Mouse (Mus musculus): ENCODE results near the gene Socs2. TPM values are rescaled to one million over a fixed set of nuclear protein-coding genes. Genes with fewer than 3 reads are reported as not detected.

The Socs2 gene
- polyA plus RNA-seq, 1 experiment from 2014 or later: 144 TPM

GRCm38 (mm10) chr10:95369190-95369589 is 47.8 kb downstream of the Socs2 start:
- DNase-seq (no peak), ATAC-seq (ENCODE audit: low FRiP score, low TSS enrichment) (no peak)
- Histone ChIP-seq H3K4me3 (replicated peaks; ENCODE audit: low read depth, low read length) (no peak overlapping the region), H3K9ac (replicated peaks; ENCODE audit: low read length) (no peak overlapping the region), H3K36me3 (ENCODE audit: control insufficient read depth, insufficient read depth, low read length) (no peaks in the 10 kb centered on the region), H3K27ac (replicated peaks; ENCODE audit: low read depth, low read length) (no peak overlapping the region), H3K27me3 (ENCODE audit: control insufficient read depth, insufficient read depth, low read length) (no peaks in the 10 kb centered on the region), H3K9me3 (ENCODE audit: control insufficient read depth, low read length) (no peaks in the 10 kb centered on the region), H3K4me1 (ENCODE audit: control insufficient read depth, insufficient read depth, low read length) (no peaks in the 10 kb centered on the region), H3K4me2 (ENCODE audit: low read length) (no peak overlapping the region)

- no peaks in the 10 kb centered on the region for H3K27me3 ChIP-seq (ENCODE audit: control insufficient read depth, insufficient read depth, low read length)
- WGBS: 93% methylated on average over 14 of the region's 14 CpGs
- no peaks in the 10 kb centered on the region for H3K9me3 ChIP-seq (ENCODE audit: control insufficient read depth, low read length)
- H3K4me2 ChIP-seq (ENCODE audit: low read length): no peak overlapping the region
- no peak overlapping the region for H3K9ac ChIP-seq (replicated peaks; ENCODE audit: low read length)
- DNase-seq (no peak), ATAC-seq (ENCODE audit: low FRiP score, low TSS enrichment) (no peak)
- no peak overlapping the region for H3K4me3 ChIP-seq (replicated peaks; ENCODE audit: low read depth, low read length)
- no peaks in the 10 kb centered on the region for H3K4me1 ChIP-seq (ENCODE audit: control insufficient read depth, insufficient read depth, low read length)
- H3K27ac ChIP-seq (replicated peaks; ENCODE audit: low read depth, low read length): no peak overlapping the region
- H3K36me3 ChIP-seq (ENCODE audit: control insufficient read depth, insufficient read depth, low read length): no peaks in the 10 kb centered on the region
Observed at GRCm38 (mm10) chr10:95368151-95368550, 48.8 kb downstream of the Socs2 start.

GRCm38 (mm10) chr10:95367661-95368089 is 49.3 kb downstream of the Socs2 start:
- Histone ChIP-seq H3K9ac (replicated peaks; ENCODE audit: low read length) (no peak overlapping the region), H3K4me1 (ENCODE audit: control insufficient read depth, insufficient read depth, low read length) (no peaks in the 10 kb centered on the region), H3K36me3 (ENCODE audit: control insufficient read depth, insufficient read depth, low read length) (no peaks in the 10 kb centered on the region), H3K4me2 (ENCODE audit: low read length) (no peak overlapping the region), H3K4me3 (replicated peaks; ENCODE audit: low read depth, low read length) (no peak overlapping the region), H3K27me3 (ENCODE audit: control insufficient read depth, insufficient read depth, low read length) (no peaks in the 10 kb centered on the region), H3K27ac (replicated peaks; ENCODE audit: low read depth, low read length) (no peak overlapping the region), H3K9me3 (ENCODE audit: control insufficient read depth, low read length) (no peaks in the 10 kb centered on the region)
- ATAC-seq (ENCODE audit: low FRiP score, low TSS enrichment): no peak
- DNase-seq: no peak
- 88% methylated on average over 9 of the region's 9 CpGs for WGBS

- Histone ChIP-seq H3K27ac (replicated peaks; ENCODE audit: low read depth, low read length) (no peak overlapping the region), H3K27me3 (ENCODE audit: control insufficient read depth, insufficient read depth, low read length) (no peaks in the 10 kb centered on the region), H3K4me1 (ENCODE audit: control insufficient read depth, insufficient read depth, low read length) (no peaks in the 10 kb centered on the region), H3K36me3 (ENCODE audit: control insufficient read depth, insufficient read depth, low read length) (no peaks in the 10 kb centered on the region), H3K4me3 (replicated peaks; ENCODE audit: low read depth, low read length) (no peak overlapping the region), H3K9ac (replicated peaks; ENCODE audit: low read length) (no peak overlapping the region), H3K9me3 (ENCODE audit: control insufficient read depth, low read length) (no peaks in the 10 kb centered on the region), H3K4me2 (ENCODE audit: low read length) (no peak overlapping the region)
- ATAC-seq (ENCODE audit: low FRiP score, low TSS enrichment) (no peak), DNase-seq (no peak)
- 80% methylated on average over 7 of the region's 7 CpGs for WGBS
Observed at GRCm38 (mm10) chr10:95367241-95367640, 49.7 kb downstream of the Socs2 start.

- Histone ChIP-seq H3K4me3 (replicated peaks; ENCODE audit: low read depth, low read length) (no peak overlapping the region), H3K4me1 (ENCODE audit: control insufficient read depth, insufficient read depth, low read length) (no peaks in the 10 kb centered on the region), H3K4me2 (ENCODE audit: low read length) (no peak overlapping the region), H3K36me3 (ENCODE audit: control insufficient read depth, insufficient read depth, low read length) (no peaks in the 10 kb centered on the region), H3K9ac (replicated peaks; ENCODE audit: low read length) (no peak overlapping the region), H3K27ac (replicated peaks; ENCODE audit: low read depth, low read length) (no peak overlapping the region), H3K9me3 (ENCODE audit: control insufficient read depth, low read length) (no peaks in the 10 kb centered on the region), H3K27me3 (ENCODE audit: control insufficient read depth, insufficient read depth, low read length) (no peaks in the 10 kb centered on the region)
- ATAC-seq (ENCODE audit: low FRiP score, low TSS enrichment) (no peak), DNase-seq (no peak)
- 16% methylated on average over 2 of the region's 2 CpGs for WGBS
Observed at GRCm38 (mm10) chr10:95362326-95362725, 54.7 kb downstream of the Socs2 start.

- DNase-seq: no peak
- Histone ChIP-seq H3K4me1 (ENCODE audit: control insufficient read depth, insufficient read depth, low read length) (no peaks in the 10 kb centered on the region), H3K9me3 (ENCODE audit: control insufficient read depth, low read length) (no peaks in the 10 kb centered on the region), H3K4me3 (replicated peaks; ENCODE audit: low read depth, low read length) (no peak overlapping the region), H3K9ac (replicated peaks; ENCODE audit: low read length) (no peak overlapping the region), H3K27ac (replicated peaks; ENCODE audit: low read depth, low read length) (no peak overlapping the region), H3K36me3 (ENCODE audit: control insufficient read depth, insufficient read depth, low read length) (no peaks in the 10 kb centered on the region), H3K27me3 (ENCODE audit: control insufficient read depth, insufficient read depth, low read length) (no peaks in the 10 kb centered on the region), H3K4me2 (ENCODE audit: low read length) (no peak overlapping the region)
- ATAC-seq (ENCODE audit: low FRiP score, low TSS enrichment): no peak
- WGBS: 93% methylated on average over 12 of the region's 12 CpGs
Observed at GRCm38 (mm10) chr10:95361260-95361841, 55.6 kb downstream of the Socs2 start.

GRCm38 (mm10) chr10:95360048-95360447 is 56.9 kb downstream of the Socs2 start:
- no peaks in the 10 kb centered on the region for H3K27me3 ChIP-seq (ENCODE audit: control insufficient read depth, insufficient read depth, low read length)
- no peak overlapping the region for H3K9ac ChIP-seq (replicated peaks; ENCODE audit: low read length)
- no peak for ATAC-seq (ENCODE audit: low FRiP score, low TSS enrichment)
- no peak overlapping the region for H3K4me2 ChIP-seq (ENCODE audit: low read length)
- 90% methylated on average over 5 of the region's 5 CpGs for WGBS
- no peak for DNase-seq
- H3K9me3 ChIP-seq (ENCODE audit: control insufficient read depth, low read length): no peaks in the 10 kb centered on the region
- H3K4me1 ChIP-seq (ENCODE audit: control insufficient read depth, insufficient read depth, low read length): no peaks in the 10 kb centered on the region
- H3K27ac ChIP-seq (replicated peaks; ENCODE audit: low read depth, low read length): no peak overlapping the region
- H3K4me3 ChIP-seq (replicated peaks; ENCODE audit: low read depth, low read length): no peak overlapping the region
- no peaks in the 10 kb centered on the region for H3K36me3 ChIP-seq (ENCODE audit: control insufficient read depth, insufficient read depth, low read length)

GRCm38 (mm10) chr10:95357721-95358120 is 59.3 kb downstream of the Socs2 start:
- 85% methylated on average over 3 of the region's 3 CpGs for WGBS

GRCm38 (mm10) chr10:95356711-95357110 is 60.3 kb downstream of the Socs2 start:
- H3K36me3 ChIP-seq (ENCODE audit: control insufficient read depth, insufficient read depth, low read length): no peaks in the 10 kb centered on the region
- WGBS: 66% methylated on average over 7 of the region's 7 CpGs
- H3K27ac ChIP-seq (replicated peaks; ENCODE audit: low read depth, low read length): no peak overlapping the region

More at GRCm38 (mm10) chr10:95357721-95358120, 59.3 kb downstream of the Socs2 start:
- no peaks in the 10 kb centered on the region for H3K9me3 ChIP-seq (ENCODE audit: control insufficient read depth, low read length)
- no peak overlapping the region for H3K9ac ChIP-seq (replicated peaks; ENCODE audit: low read length)
- no peak overlapping the region for H3K27ac ChIP-seq (replicated peaks; ENCODE audit: low read depth, low read length)
- ATAC-seq (ENCODE audit: low FRiP score, low TSS enrichment) (no peak), DNase-seq (no peak)
- H3K36me3 ChIP-seq (ENCODE audit: control insufficient read depth, insufficient read depth, low read length): no peaks in the 10 kb centered on the region
- H3K27me3 ChIP-seq (ENCODE audit: control insufficient read depth, insufficient read depth, low read length): no peaks in the 10 kb centered on the region
- no peaks in the 10 kb centered on the region for H3K4me1 ChIP-seq (ENCODE audit: control insufficient read depth, insufficient read depth, low read length)
- no peak overlapping the region for H3K4me3 ChIP-seq (replicated peaks; ENCODE audit: low read depth, low read length)
- no peak overlapping the region for H3K4me2 ChIP-seq (ENCODE audit: low read length)

More at GRCm38 (mm10) chr10:95356711-95357110, 60.3 kb downstream of the Socs2 start:
- Histone ChIP-seq H3K27me3 (ENCODE audit: control insufficient read depth, insufficient read depth, low read length) (no peaks in the 10 kb centered on the region), H3K4me3 (replicated peaks; ENCODE audit: low read depth, low read length) (no peak overlapping the region), H3K9ac (replicated peaks; ENCODE audit: low read length) (no peak overlapping the region), H3K9me3 (ENCODE audit: control insufficient read depth, low read length) (no peaks in the 10 kb centered on the region), H3K4me1 (ENCODE audit: control insufficient read depth, insufficient read depth, low read length) (no peaks in the 10 kb centered on the region), H3K4me2 (ENCODE audit: low read length) (no peak overlapping the region)
- ATAC-seq (ENCODE audit: low FRiP score, low TSS enrichment) (no peak), DNase-seq (no peak)

Measured in midbrain, embryonic 14.5 days (tissue).